Mouse (Mus musculus) T-cell, adult 2 months (primary cell): ENCODE measurements at regions not wholly inside any gene's neighbourhood (a gene's known extent, or its start where the extent isn't known, plus 50 kb on each side); places are given as distances from the start of the nearest gene placed in this dataset.

Source experiments
- DNase-seq: peaks from one replicate; pipeline ENCODE4 v3.0.0; 2022; ENCODE audit warnings: low spot score

DNA sequence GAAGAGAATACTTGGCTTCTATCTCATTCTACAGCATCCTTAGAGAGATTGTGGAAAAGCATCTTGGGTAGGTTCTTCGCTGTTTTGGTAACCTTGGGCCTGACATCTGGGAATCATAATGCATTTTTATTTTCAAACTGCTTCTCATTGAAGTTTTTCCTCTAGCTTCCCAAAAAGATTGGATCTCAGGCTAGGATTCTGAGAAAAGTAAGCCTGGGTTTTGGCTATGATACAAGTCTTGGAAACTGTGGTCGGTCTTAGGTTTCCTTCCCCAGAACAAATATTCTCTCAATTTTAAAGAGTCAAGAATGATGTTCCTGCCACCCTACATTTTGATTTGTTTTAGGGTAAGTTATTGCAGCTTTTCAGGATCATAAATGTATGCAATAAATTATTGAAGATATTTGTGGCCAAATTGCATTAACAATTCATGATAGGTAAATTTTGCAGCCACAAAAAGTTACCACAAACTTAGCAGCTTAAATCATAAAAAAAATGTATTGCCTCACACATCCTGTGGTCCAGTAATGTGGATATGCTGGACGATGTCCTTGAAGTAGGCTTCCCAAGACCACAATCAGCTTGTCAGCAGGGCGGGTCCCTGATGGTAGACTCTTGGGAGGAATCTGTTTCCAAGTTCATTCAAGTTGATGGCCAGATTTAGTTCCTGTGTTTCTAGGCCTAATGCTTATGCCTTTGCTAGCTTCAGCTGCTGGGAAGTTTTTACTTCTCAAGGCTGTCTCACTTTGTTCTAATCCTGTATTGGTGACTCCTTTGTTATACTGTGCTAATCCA is 257.6 kb upstream of the Adamts5 start:
- DNase-seq: no peak

DNA sequence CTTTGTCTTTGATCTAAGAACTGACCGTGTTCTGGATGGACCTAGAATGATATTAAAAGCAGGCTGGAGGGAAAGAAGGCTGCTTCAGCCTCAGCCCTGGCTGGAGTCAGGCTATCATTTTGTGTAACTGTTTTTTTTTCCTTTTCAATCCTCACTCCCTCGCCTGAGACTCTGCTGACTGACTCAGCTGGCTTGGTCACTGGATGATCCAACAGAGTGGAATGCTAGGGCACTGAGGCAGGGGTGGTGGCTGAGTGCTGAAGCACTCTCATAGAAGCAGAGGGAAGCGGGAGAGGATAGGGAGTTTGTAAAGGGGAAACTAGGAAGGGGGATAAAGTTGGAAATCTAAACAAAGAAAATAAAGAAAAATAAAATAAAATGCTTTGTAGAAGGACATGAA is 236.5 kb upstream of the Adamts5 start:
- DNase-seq: no peak

DNA sequence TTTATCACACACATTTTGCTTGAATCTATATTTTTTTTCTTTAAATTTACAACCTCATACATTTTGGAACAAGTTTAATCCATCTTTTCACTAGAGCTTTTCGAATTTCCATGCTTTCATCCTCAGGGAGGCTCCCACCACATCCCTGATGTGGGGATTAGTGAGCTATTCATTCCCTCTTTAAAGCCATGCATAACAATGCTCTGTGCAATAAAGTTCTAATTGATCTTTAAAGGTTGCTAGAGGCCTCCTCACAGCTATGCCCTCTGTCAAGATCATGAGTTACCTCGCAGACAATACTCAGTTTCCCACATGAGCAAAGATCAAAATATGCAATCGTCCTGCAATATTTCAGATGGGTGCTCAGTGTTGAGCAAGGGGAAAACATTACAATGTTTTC is 234.5 kb upstream of the Adamts5 start:
- no peak for DNase-seq

DNA sequence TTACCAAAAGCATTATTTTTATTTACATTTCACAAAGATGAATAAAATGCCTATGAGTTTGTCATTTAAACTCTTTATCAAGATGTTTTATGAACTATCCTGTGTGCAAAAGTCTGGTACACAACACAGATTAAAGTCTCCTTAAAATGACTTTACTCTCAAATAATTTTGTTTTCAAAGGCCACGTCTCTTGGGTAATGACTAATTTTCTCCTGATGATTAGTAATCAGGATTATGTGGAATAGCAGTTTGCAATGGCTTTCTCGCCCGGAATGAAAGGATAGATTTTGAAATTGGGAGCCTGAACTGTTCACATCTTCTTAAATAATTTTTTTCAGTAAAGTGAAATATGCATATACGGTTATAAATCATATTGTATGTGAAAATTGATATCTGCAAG is 225.8 kb upstream of the Adamts5 start:
- DNase-seq: no peak

DNA sequence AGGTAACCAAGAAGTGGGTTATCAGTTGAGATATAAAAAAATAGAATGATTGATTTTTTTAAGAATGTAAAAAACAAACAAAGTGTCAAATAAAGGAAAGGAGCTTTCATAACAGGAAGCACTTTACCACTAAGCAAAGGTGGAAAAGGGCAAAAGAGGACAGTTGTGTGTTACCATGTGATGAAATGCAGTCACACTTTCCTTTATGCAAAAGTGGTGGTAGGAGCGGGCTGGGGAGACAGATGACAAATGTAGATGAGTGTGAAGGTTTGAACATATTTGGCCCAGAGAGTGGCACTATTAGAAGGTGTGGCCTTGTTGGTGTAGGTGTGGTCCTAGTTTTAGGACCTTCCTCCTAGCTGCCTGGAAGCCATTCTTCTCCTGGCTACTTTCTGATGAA is 222.6 kb upstream of the Adamts5 start:
- DNase-seq: no peak

DNA sequence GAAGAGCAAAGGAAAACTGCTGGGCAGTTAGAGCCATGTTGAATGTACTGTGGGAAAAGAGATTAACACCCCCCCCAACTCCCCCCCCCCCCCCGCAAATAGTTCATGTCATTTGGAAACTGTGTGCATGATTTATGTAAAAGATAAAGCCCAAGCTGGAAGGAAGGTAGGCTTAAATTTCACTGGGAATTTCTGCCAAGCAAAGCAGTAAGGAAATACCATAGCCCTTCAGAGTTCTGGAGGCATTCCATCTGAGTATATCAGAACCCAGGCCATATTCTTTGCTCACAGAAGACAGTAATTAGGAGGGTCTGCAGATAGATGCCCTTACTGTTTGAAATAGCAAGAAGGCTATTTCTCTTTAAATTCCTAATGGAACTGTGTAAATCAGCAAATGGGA is 221.3 kb upstream of the Adamts5 start:
- no peak for DNase-seq

DNA sequence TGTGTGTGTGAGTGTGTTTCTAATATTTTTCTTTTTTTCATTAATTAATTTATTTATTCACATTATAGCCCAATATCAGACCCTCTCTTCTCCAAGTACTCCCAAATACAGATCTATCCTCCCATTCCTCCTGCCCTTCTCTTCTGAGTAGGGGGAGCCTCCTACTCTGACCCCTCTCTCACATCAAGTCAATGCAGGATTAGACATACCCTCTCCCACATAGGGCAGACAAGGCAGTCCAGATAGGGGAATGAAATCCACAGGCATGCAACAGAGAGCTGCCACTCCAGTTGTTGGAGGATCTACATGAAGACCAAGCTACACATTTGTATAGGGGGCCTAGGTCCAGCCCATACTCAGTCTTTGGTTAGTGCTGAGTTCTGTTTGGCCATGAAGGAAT is 216.3 kb upstream of the Adamts5 start:
- DNase-seq: no peak

DNA sequence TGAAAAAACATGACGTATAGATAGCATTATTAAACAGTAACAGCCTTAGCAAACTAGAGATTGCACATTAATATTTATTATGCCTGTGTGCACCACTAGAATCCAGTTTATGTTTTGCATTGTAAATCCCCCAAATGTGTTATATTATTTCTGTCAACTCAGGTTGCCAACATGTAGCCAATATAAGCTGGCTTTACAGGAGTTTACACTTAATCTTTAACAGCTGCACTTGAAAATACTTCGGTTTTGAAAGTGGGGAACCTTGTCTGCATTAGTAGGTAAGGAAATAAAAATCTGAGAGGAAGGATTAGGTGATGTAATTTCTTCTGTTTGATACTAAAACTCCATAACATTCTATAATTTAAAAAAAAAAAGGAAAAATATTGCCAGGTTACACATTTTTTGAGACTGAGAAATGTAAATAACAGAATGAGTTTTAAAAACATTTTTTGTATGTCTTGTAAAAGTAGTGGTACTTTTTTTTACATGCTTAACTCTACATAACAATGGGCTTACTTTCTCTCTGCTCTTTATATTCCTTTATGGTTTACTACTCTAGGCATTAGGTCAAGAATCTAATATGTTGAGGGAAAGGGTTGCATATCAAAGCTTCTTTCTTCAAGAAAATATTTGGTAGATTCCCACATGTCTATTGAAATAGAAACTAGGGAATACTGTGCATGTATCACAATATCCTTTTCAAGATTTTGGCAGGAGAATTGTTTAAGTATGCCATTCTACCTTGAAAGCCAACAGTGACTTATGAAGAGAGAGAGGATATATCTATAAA is 214.2 kb upstream of the Adamts5 start:
- DNase-seq: no peak

DNA sequence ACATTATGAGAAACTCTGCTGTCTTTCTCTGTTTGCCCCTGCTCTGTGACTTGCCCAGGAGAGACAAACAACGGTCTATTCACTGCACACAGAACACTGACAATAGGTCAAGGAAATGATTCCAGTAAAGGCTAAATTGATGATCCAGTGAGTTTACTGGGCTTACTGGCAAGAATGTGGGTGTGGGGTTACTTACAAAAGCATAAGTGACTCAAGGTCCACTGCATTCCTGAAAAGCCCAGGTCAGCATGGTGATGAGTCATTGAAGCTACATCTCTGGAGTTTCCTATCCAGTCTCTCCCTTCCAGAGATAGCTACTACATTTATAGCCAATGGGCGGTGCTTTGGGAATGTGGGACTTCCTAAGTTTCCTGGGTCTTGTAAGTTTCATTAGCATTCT is 192.8 kb upstream of the Adamts5 start:
- DNase-seq: no peak

DNA sequence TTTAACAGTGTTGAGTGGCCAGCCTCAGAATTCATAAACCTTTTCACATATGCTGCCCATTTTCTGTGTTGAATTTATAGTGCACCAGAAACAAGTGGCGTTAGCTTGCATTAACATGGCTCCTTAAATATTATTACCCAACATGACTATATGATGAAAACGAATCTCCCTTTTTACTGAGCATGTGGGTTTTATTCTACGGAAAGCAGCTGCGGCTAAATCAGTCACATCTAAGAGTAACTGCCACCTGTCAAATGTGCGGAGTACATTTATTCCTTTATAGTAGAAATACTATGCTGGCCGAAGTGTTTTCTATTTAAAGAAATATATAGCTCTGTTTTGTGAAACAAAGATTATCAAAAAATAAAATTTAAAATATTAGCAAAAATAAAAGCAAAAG is 188.5 kb upstream of the Adamts5 start:
- DNase-seq: no peak

DNA sequence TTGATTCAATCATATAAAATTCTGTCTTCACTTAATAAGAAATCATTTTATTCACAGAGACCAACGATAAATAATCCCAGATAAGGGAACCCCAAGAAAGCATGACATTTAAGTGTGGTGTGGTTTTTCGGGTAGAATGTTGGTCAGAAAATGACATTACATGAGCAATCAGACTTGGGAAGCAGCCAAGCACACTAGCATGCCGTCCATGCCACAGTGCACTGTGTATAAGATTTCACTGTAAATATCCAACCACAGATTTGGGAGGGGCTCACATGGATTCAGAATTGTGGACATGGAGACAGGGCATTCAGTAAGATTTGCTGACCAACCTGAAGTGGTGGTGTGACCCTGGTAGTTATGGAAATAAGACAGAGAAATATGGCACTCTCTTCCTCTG is 185.8 kb upstream of the Adamts5 start:
- no peak for DNase-seq

DNA sequence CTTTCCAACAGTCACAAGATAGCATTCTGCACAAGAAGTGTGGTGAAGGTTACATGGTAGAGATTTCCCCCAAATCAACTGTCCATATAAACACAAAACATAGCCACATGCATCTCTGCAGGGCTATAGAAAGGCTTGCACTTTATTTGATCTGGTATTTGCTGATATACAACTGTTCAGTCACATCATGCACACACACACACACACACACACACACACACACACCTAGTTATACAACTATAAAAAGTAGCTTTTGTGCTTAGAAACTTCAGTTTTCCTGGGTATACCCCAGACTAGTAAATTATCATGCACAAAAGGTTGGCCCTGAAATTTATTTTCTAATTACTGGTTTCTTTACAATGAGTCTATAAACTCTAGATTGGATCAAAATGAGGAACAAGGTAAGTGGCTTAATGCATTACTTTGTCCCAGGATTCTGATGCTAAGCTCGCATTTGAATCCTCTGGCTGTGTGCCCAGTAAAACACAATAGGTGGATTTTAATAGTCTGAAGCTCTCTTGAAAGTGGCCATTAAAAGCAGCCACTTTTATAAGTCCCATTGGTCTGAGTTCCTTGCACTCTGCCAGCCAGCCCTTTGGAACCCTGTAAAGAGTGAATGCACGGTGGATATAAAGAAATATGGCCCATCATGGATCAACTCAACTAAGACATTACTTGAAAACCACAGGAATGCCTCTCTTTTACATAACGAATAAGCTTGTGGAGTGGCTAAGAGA is 166.2 kb upstream of the Adamts5 start:
- no peak for DNase-seq

DNA sequence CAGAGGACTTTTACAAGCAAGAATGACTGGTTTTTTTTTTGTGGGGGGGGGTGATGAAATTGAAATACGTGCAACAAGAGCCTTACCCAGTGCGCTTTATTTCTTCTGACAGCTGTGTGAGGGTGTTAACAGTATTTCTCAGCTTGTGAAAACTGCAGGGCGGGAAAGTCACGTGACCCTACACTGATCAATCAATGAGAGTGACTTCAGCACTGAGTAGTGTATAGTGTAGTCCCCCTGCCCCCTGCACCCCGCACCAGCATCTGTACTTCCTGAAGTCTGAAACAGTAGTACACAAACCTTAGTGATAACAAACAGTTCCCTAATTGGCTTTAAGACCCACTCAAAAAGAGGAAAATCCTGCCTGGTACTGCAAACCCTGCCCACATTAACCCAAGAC is 158.5 kb upstream of the Adamts5 start:
- no peak for DNase-seq

DNA sequence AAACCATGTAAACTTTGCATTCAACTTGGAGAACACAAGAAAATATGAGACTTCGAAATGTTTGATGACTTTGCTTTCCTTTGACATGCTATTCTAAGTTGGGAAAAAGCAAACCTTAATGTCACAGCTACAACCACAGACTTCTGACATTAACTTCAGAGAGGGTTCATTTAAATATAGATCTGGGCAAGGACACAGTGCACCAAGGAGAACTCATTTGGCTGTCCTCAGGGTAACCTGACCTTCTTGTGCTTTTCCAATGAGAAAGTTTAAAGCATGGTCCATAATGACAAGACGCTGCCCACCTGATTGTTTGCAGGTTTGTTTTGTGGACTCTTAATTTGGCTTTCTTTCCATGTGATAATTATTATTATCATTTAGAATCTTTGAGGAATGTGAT is 143.1 kb upstream of the Adamts5 start:
- no peak for DNase-seq

DNA sequence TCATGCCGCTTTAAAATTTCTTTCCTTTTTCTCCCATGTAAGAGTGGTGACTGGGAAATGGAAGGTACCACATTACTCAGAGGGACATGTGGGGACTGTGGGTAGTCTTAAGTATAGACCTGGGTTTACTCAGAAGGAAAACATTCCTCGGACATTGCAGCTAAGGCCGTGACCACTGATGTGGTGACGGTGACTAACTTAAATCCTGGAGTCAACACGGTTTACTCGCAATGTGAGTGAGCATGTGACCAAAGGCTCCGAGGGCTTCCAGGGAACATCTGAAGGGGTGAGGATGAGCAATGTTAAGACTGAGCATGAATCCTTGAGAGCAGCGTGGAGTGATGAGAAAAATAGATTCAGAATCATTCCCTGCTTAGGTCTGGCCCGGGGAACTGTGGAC is 133.1 kb upstream of the Adamts5 start:
- no peak for DNase-seq

DNA sequence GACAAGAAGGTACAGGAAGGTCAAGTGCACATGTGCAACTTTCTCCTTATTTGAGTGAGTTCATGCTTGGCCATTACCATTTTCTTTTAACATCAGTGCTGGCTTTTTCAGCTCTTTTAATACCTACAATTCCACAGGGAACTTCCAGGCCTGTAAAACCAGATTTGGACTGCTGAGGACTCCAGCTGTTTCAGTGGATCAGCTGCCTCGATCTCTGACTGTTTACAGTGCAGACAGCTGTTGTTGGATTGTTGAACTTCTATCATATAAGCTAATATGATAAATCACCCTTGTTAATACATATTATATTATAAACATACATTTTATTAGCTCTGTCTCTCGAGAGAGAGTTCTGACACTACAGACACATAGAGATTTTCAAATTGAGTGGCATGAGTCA is 126.1 kb upstream of the Adamts5 start:
- DNase-seq: no peak

DNA sequence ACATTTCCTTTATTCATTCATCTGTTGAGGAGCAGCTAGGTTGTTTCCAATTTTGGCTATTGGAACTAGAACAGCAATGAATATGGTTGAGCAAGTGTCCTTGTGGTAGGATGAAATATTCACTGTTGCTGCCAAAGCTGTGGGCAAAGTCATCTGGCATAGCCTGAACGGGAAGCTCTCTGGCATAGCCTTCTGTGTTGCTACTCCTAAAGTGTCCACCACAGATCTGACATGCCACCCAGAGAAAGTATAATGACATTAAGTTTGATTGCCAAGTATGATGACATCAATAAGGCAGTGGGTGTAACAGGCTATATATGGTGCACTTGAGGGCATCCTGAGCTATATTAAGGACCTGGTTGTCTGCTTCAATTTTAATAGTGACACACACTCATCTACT is 113.7 kb upstream of the Adamts5 start:
- DNase-seq: no peak

DNA sequence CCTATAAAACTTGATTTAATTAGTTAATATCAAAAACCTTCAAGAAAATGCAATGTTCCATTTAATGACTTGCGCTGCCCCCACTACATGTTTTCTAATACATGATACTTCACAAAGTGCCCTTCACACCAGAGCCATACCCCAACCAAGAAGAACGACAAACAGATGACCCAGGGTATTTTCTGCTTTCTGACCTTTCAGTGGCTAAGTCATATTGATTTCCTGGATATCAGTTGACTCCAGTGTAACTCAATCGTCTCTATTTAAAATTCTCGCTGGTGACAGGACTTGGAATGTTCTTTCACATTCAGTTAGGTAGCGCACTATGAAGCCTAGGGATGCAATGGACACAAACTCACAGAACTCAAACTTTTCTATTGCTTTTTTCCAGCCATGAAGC is 109.4 kb upstream of the Adamts5 start:
- DNase-seq: no peak

DNA sequence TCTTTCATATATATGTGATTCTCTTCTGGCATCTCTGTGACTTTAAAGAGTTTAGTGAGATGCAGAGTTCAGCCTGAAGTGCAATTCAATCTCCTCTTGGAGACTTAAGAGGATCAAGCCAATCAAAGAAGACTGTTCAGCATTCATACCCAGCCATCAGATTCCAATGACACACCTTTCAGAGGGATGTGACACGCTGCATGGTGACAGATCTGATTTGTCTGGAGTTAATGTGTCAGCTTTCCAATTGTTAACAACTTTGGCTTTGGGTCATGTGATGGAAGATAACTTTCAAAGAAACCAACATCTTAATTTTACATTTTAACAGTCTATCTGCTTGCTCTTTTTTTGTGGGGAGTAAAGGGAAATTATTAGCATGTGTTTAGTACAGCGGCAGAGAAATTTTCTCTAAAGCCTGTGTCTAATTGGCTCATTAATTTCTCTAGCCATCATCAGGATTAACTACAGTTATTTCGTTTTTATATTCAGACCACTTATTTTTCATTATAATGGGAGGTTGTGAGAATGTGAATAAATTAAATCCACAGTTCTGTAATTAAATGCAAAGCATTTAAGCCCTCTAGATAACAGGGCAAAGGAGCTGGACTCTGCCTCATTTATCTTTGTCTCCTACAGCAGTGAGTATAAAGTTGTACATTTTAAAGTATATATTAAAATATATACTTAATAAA is 108.2 kb upstream of the Adamts5 start:
- no peak for DNase-seq

DNA sequence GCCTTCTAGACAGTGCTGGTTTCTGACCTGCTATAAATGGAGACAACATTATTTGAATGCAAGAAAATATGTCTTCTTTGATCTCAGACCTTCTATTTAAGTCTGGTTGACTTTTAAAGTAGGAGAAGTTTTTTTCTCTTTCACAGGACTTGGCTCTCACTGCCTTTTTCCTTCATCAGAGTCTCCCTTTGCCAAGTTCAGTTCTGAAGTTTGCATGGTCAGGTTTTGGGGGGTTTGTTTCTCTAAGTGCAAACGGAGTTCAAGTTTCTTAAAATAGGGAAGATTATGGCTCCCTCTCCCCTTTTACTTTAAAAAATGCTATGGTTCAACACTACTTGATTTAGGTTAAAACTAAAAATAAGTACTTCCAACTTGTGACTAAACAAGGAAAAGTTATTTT is 106.2 kb upstream of the Adamts5 start:
- no peak for DNase-seq

DNA sequence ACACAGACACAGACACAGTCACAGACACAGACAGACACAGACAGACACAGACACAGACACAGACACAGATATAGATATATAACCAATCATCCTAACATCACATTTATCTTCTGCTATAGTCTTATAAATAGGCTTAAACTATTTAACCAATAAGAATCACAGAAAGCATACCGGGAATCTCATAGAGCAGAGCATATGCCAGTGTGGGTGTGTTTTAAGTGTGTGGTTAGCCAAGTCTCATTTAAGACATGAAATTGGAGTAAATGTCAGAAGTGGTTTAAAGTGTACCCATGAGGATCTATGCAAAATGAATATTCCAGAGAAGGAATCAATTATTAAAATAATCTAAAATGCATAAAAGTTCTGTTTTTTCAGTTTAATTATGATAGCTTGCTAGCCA is 99.2 kb upstream of the Adamts5 start:
- no peak for DNase-seq

DNA sequence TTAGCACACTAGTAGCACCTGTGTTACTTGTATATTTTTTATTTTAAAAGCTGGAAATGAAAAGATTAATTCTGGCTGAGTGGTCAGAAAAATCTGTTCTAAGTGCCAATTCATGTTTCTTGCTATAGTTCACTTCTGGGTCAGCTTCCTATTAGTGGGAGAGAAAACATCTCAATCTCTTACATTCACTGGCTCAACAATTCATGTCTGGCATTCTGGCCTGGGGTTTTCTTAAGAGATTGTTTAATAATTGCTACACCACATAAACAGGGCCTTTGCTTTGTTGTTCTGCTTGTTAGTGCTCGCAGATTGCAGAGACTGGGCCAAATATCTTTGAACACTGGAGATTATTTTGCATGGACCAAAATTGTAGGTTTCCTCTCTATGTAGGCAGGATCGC is 84.2 kb upstream of the Adamts5 start:
- DNase-seq: no peak

DNA sequence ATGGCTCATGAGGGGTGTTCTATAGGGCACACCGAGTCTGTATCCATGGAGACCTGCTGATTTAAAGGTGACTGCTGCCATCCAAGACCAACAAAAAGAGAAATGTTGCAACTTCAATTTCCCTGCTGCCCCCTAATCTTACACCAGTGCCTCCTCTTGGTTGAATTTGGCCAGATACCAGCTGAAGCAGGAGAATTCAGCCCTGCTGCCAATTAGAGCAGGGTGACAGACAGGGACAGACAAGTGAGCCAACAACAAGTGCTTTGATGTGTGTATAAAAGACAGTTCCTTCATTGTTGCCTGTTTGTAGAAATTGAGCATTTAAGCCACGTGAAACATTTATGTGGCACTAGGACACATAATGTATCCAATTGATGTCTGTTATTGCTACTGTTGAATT is 75.5 kb upstream of the Adamts5 start:
- no peak for DNase-seq
